Mouse (Mus musculus) lung, adult 2 months (tissue): ENCODE measurements around the gene Vmn1r185. TPM values are rescaled to one million over a fixed set of nuclear protein-coding genes. Genes with fewer than 3 reads are reported as not detected.
"Not testable (repeated sequence)": the region's sequence is repeated elsewhere in the genome, so short reads cannot be mapped to it uniquely, and the experiment has no call there.

Source experiments
- DNase-seq: peaks from one replicate; pipeline ENCODE4 v3.0.0; 2022
- H3K4me1 ChIP-seq: fragments of 200-500 bp; 2 replicates; pipeline ENCODE4 v1.6.1; 2011; ENCODE audit warnings: low read length; ENCODE audit not compliant: control insufficient read depth, insufficient read depth
- H3K4me3 ChIP-seq: fragments of 200-500 bp; replicated peaks from 2 replicates; pipeline ENCODE3; 2011; ENCODE audit warnings: low read depth, mild to moderate bottlenecking, control low read depth, low read length; ENCODE audit errors: extremely low read depth
- CTCF ChIP-seq: fragments of 200-500 bp; IDR thresholded peaks from 2 replicates; pipeline ENCODE4 v1.5.1; 2011; ENCODE audit warnings: mild to moderate bottlenecking, low read length, control low read depth; ENCODE audit not compliant: insufficient read depth
- POLR2A ChIP-seq: fragments of 200-500 bp; IDR thresholded peaks from 2 replicates; pipeline ENCODE4 v1.6.1; 2011; ENCODE audit warnings: low read depth, mild to moderate bottlenecking, control low read depth, low read length, borderline replicate concordance; ENCODE audit errors: extremely low read depth
- WGBS: fragments of 180-500 bp; shearing (Covaris S2); methylation state at CpG from one replicate; pipeline ENCODE4 v1.1.7; 2018; 5-methylcytosine and 5-hydroxymethylcytosine counted together
- polyA plus RNA-seq: library from polyadenylated mRNA; depleted of rRNA; stranded (reverse); fragments of >200 nt; gene quantifications from 2 replicates; pipeline ENCODE4 v1.2.3, GENCODE M21; 2012; rRNA removed

Vmn1r185 gene
- polyA plus RNA-seq, result not detected in 2 replicates

GRCm38 (mm10) chr7:26618364-26618763, at the start of gene Vmn1r185:
TSS of gene Vmn1r185 (minus strand) at chr7:26618464.
- 68% methylated on average over 1 of the region's 1 CpGs for WGBS
- DNase-seq, H3K4me3 ChIP-seq: not testable (repeated sequence)

GRCm38 (mm10) chr7:26667466-26667865, 49.2 kb upstream of the Vmn1r185 start:
- H3K4me3 ChIP-seq, DNase-seq, H3K4me1 ChIP-seq: not testable (repeated sequence)
- 25% methylated on average over 2 of the region's 2 CpGs for WGBS

More at GRCm38 (mm10) chr7:26618364-26618763, at the start of gene Vmn1r185:
- H3K4me1 ChIP-seq, result not testable (repeated sequence)

- 85% methylated on average over 5 of the region's 5 CpGs for WGBS
- Histone ChIP-seq H3K4me3 (no peak overlapping the region), H3K4me1 (no peaks in the 10 kb centered on the region)
- DNase-seq, result no peak
- TF ChIP-seq CTCF (no peak), POLR2A (no peak)
Measured at GRCm38 (mm10) chr7:26666011-26666410, 47.7 kb upstream of the Vmn1r185 start.

- TF ChIP-seq CTCF (no peak), POLR2A (no peak)
- no peaks in the 10 kb centered on the region for H3K4me1 ChIP-seq
- no peak for DNase-seq
- H3K4me3 ChIP-seq, result no peak overlapping the region
- 59% methylated on average over 1 of the region's 1 CpGs for WGBS
Measured at GRCm38 (mm10) chr7:26589774-26590173, 28.5 kb downstream of the Vmn1r185 start.

- no peak for DNase-seq
- no peak for TF ChIP-seq CTCF
- no peak for TF ChIP-seq POLR2A
- H3K4me3 ChIP-seq, result no peak overlapping the region
- H3K4me1 ChIP-seq, result no peaks in the 10 kb centered on the region
Measured at GRCm38 (mm10) chr7:26589077-26589476, 29.2 kb downstream of the Vmn1r185 start.

Other genes with a start within 250 kb of the Vmn1r185 start
- not detected in 2 replicates for gene Nlrp9c, start 214.8 kb downstream of the Vmn1r185 start, polyA plus RNA-seq
- not detected in 2 replicates for gene Nlrp4a, start 183.4 kb downstream of the Vmn1r185 start, polyA plus RNA-seq
- not detected in 2 replicates for gene Nlrp9a, start 83.4 kb downstream of the Vmn1r185 start, polyA plus RNA-seq
- not detected in 2 replicates for gene Cyp2b23, start 68.0 kb upstream of the Vmn1r185 start, polyA plus RNA-seq
- 0.24 TPM in 1 of 2 replicates, not detected in the other for gene Cyp2b19, start 138.7 kb upstream of the Vmn1r185 start, polyA plus RNA-seq
- gene Cyp2g1, start 190.4 kb upstream of the Vmn1r185 start, polyA plus RNA-seq, result not detected in 2 replicates
- gene Cyp2a5, start 216.8 kb upstream of the Vmn1r185 start, polyA plus RNA-seq, result 28.3 and 52.7 TPM in 2 replicates